Mouse (Mus musculus) MEL (cell line): ENCODE data around the gene Cep162. TPM values are rescaled to one million over a fixed set of nuclear protein-coding genes. Genes with fewer than 3 reads are reported as not detected.

Source experiments
- DNase-seq: peaks from one replicate; pipeline ENCODE4 v3.0.0; 2011; ENCODE audit warnings: low read depth, low spot score
- H3K27ac ChIP-seq: 2 replicates; pipeline ENCODE4 v1.5.1; 2012; ENCODE audit warnings: low read depth, mild to moderate bottlenecking, control low read depth, low read length, moderate library complexity; ENCODE audit not compliant: control insufficient read depth
- H3K27me3 ChIP-seq, 2 experiments: fragments of 150-350 bp in 1 of 2; sonication (generic) in 1 of 2; 2 replicates each; pipeline ENCODE4 v1.6.1; 2012; ENCODE audit warnings: low read length in 2 of 2, mild to moderate bottlenecking in 2 of 2, improper control_type of control experiment in 1 of 2, moderate library complexity in 1 of 2; ENCODE audit not compliant: insufficient read depth in 2 of 2, control insufficient read depth in 1 of 2
- H3K36me3 ChIP-seq, 2 experiments: 2 replicates each; pipeline ENCODE4 v1.6.1; 2012 to 2014; ENCODE audit warnings: low read length in 2 of 2, improper control_type of control experiment in 1 of 2, inconsistent platforms in 1 of 2, mild to moderate bottlenecking in 1 of 2; ENCODE audit not compliant: insufficient read depth in 2 of 2, control insufficient read depth in 1 of 2
- H3K4me1 ChIP-seq, 2 experiments: fragments of 150-350 bp in 1 of 2; sonication (generic) in 1 of 2; 2 replicates each; pipeline ENCODE4 v1.6.1; 2012; ENCODE audit warnings: low read length in 2 of 2, improper control_type of control experiment in 1 of 2, mild to moderate bottlenecking in 1 of 2; ENCODE audit not compliant: insufficient read depth in 2 of 2, control insufficient read depth in 1 of 2
- H3K4me3 ChIP-seq, 2 experiments: fragments of 150-350 bp in 1 of 2; sonication (generic) in 1 of 2; 2 replicates each; pipeline ENCODE4 v1.5.1; 2012; ENCODE audit warnings: low read depth in 2 of 2, low read length in 2 of 2, mild to moderate bottlenecking in 2 of 2, moderate library complexity in 2 of 2, control low read depth in 1 of 2, improper control_type of control experiment in 1 of 2; ENCODE audit not compliant: control insufficient read depth in 1 of 2, insufficient read depth in 1 of 2
- H3K79me2 ChIP-seq: 2 replicates; pipeline ENCODE4 v1.6.1; 2012; ENCODE audit warnings: mild to moderate bottlenecking, low read length, moderate library complexity; ENCODE audit not compliant: control insufficient read depth, poor library complexity, insufficient read depth
- H3K9ac ChIP-seq: 2 replicates; pipeline ENCODE4 v1.6.1; 2012; ENCODE audit warnings: low read depth, mild to moderate bottlenecking, control low read depth, low read length, moderate library complexity; ENCODE audit not compliant: control insufficient read depth, poor library complexity, severe bottlenecking
- H3K9me3 ChIP-seq: fragments of 150-350 bp; sonication (generic); replicated peaks from 2 replicates; pipeline ENCODE4 v1.6.1; 2012; ENCODE audit warnings: mild to moderate bottlenecking, low read length, improper control_type of control experiment, moderate library complexity; ENCODE audit not compliant: insufficient read depth
- BHLHE40 ChIP-seq: IDR thresholded peaks from 2 replicates; pipeline ENCODE4 v1.6.1; 2012; ENCODE audit warnings: low read depth, mild to moderate bottlenecking, inconsistent platforms, low read length, improper control_type of control experiment, borderline replicate concordance
- CHD2 ChIP-seq: IDR thresholded peaks from 2 replicates; pipeline ENCODE4 v1.6.1; 2011; ENCODE audit warnings: low read length, improper control_type of control experiment
- CTCF ChIP-seq, 3 experiments: IDR thresholded peaks in 2 of 3; conservative IDR thresholded peaks in 1 of 3; 2 replicates each; pipeline ENCODE4 v1.5.1; 2011 to 2012; ENCODE audit warnings: low read length in 3 of 3, low read depth in 2 of 3, mild to moderate bottlenecking in 2 of 3, improper control_type of control experiment in 1 of 3, inconsistent platforms in 1 of 3, mixed read lengths in 1 of 3, moderate library complexity in 1 of 3; ENCODE audit not compliant: control insufficient read depth in 1 of 3, insufficient read depth in 1 of 3, poor library complexity in 1 of 3, severe bottlenecking in 1 of 3
- ELF1 ChIP-seq: IDR thresholded peaks from 2 replicates; pipeline ENCODE4 v1.6.1; 2014; ENCODE audit warnings: low read depth, mild to moderate bottlenecking, inconsistent platforms, low read length, improper control_type of control experiment, moderate library complexity
- EP300 ChIP-seq, 2 experiments: IDR thresholded peaks; 2 replicates each; pipeline ENCODE4 v1.6.1; 2011; ENCODE audit warnings: improper control_type of control experiment in 2 of 2, low read length in 2 of 2, low read depth in 1 of 2, mild to moderate bottlenecking in 1 of 2
- ETS1 ChIP-seq: IDR thresholded peaks from 2 replicates; pipeline ENCODE4 v1.6.1; 2012; ENCODE audit warnings: low read depth, mild to moderate bottlenecking, inconsistent platforms, low read length, improper control_type of control experiment, moderate library complexity
- KAT2A ChIP-seq: conservative IDR thresholded peaks from 2 replicates; pipeline ENCODE4 v1.6.1; 2012; ENCODE audit warnings: low read depth, low read length, improper control_type of control experiment, inconsistent platforms
- MEF2A ChIP-seq: IDR thresholded peaks from 2 replicates; pipeline ENCODE4 v1.6.1; 2014; ENCODE audit warnings: low read depth, mild to moderate bottlenecking, inconsistent platforms, low read length, improper control_type of control experiment; ENCODE audit not compliant: poor library complexity, insufficient replicate concordance, severe bottlenecking; ENCODE audit errors: extremely low read depth
- MXI1 ChIP-seq: IDR thresholded peaks from 2 replicates; pipeline ENCODE4 v1.6.1; 2011; ENCODE audit warnings: mild to moderate bottlenecking, low read depth, low read length, improper control_type of control experiment
- MYB ChIP-seq: IDR thresholded peaks from 2 replicates; pipeline ENCODE4 v1.6.1; 2011; ENCODE audit warnings: mild to moderate bottlenecking, low read depth, low read length, improper control_type of control experiment
- NRF1 ChIP-seq: IDR thresholded peaks from 2 replicates; pipeline ENCODE4 v1.6.1; 2014; ENCODE audit warnings: low read depth, mild to moderate bottlenecking, inconsistent platforms, low read length, improper control_type of control experiment, moderate library complexity; ENCODE audit not compliant: poor library complexity, insufficient read depth, severe bottlenecking
- POLR2A ChIP-seq, 2 experiments: IDR thresholded peaks; 2 replicates each; pipeline ENCODE4 v1.6.1; 2011 to 2012; ENCODE audit warnings: low read length in 2 of 2, mild to moderate bottlenecking in 2 of 2, control low read depth in 1 of 2, improper control_type of control experiment in 1 of 2, low read depth in 1 of 2, moderate library complexity in 1 of 2; ENCODE audit not compliant: control insufficient read depth in 1 of 2, insufficient read depth in 1 of 2, poor library complexity in 1 of 2
- POLR2AphosphoS5 ChIP-seq: IDR thresholded peaks from 2 replicates; pipeline ENCODE4 v1.6.1; 2012; ENCODE audit warnings: low read depth, borderline replicate concordance, mild to moderate bottlenecking, inconsistent platforms, low read length, moderate library complexity, mixed read lengths
- RAD21 ChIP-seq: IDR thresholded peaks from 2 replicates; pipeline ENCODE4 v1.6.1; 2011; ENCODE audit warnings: mild to moderate bottlenecking, low read depth, low read length, improper control_type of control experiment
- RCOR1 ChIP-seq: IDR thresholded peaks from 2 replicates; pipeline ENCODE4 v1.6.1; 2012; ENCODE audit warnings: low read depth, mild to moderate bottlenecking, inconsistent platforms, low read length, improper control_type of control experiment
- TAL1 ChIP-seq: IDR thresholded peaks from 2 replicates; pipeline ENCODE4 v1.6.1; 2012; ENCODE audit warnings: mild to moderate bottlenecking, inconsistent platforms, low read length, moderate library complexity, mixed read lengths
- TCF12 ChIP-seq: IDR thresholded peaks from 2 replicates; pipeline ENCODE4 v1.6.1; 2014; ENCODE audit warnings: low read depth, mild to moderate bottlenecking, inconsistent platforms, low read length, improper control_type of control experiment, moderate library complexity
- ZKSCAN1 ChIP-seq: IDR thresholded peaks from 2 replicates; pipeline ENCODE4 v1.6.1; 2012; ENCODE audit warnings: low read depth, mild to moderate bottlenecking, inconsistent platforms, low read length, improper control_type of control experiment, moderate library complexity
- ZMIZ1 ChIP-seq: IDR thresholded peaks from 2 replicates; pipeline ENCODE4 v1.6.1; 2012; ENCODE audit warnings: low read depth, mild to moderate bottlenecking, inconsistent platforms, low read length, improper control_type of control experiment, moderate library complexity
- polyA plus RNA-seq, 2 experiments: library from polyadenylated mRNA; stranded (reverse) in 1 of 2; unstranded in 1 of 2; fragments of >175 nt in 1 of 2; fragments of >200 nt in 1 of 2; gene quantifications; 2 replicates each; pipeline versions ENCODE4 v1.2.1 to v1.2.4; 2012; ENCODE audit warnings: low replicate concordance in 2 of 2, low read depth in 1 of 2; ENCODE audit not compliant: insufficient read length in 2 of 2, insufficient read depth in 1 of 2, missing spikeins in 1 of 2
- total RNA-seq: library from RNA; depleted of rRNA; stranded (reverse); fragments of 300-350 nt; gene quantifications from 2 replicates; pipeline ENCODE4 v1.2.3, GENCODE M21; 2012

The Cep162 gene
- total and polyA plus RNA-seq, 3 experiments = 3.7 to 5.4 TPM; not detected in 1

- no peak for TF ChIP-seq EP300 (IDR thresholded peaks at IDR 0.05; ENCODE audit: low read depth in 1 of 2, low read length in 2 of 2)
- no peak for TF ChIP-seq ZMIZ1
- no peak for TF ChIP-seq BHLHE40
Observed at GRCm38 (mm10) chr9:87254903-87255695, at the start of gene Cep162 (continued).

- no peaks in the 10 kb centered on the region for H3K4me1 ChIP-seq
- H3K27ac ChIP-seq = no peak overlapping the region
- H3K4me3 ChIP-seq = no peak overlapping the region
- H3K27me3 ChIP-seq = no peaks in the 10 kb centered on the region
- H3K36me3 ChIP-seq = no peaks in the 10 kb centered on the region
- no peak for DNase-seq
- H3K79me2 ChIP-seq = no peaks in the 10 kb centered on the region
- TF ChIP-seq ELF1 (no peak), KAT2A (no peak), ZKSCAN1 (no peak), CHD2 (no peak), MEF2A (no peak), TAL1 (no peak), ETS1 (no peak), RCOR1 (no peak)
- H3K9ac ChIP-seq = no peak overlapping the region
- no peaks in the 10 kb centered on the region for H3K9me3 ChIP-seq
Observed at GRCm38 (mm10) chr9:87303196-87303595, 47.9 kb upstream of the Cep162 start.

GRCm38 (mm10) chr9:87298900-87299299 is 43.6 kb upstream of the Cep162 start:
- H3K79me2 ChIP-seq = no peaks in the 10 kb centered on the region
- H3K9ac ChIP-seq = no peak overlapping the region
- no peaks in the 10 kb centered on the region for H3K27me3 ChIP-seq
- H3K27ac ChIP-seq = no peak overlapping the region
- no peak for DNase-seq
- no peaks in the 10 kb centered on the region for H3K9me3 ChIP-seq
- H3K4me1 ChIP-seq = no peaks in the 10 kb centered on the region
- TF ChIP-seq BHLHE40 = no peak
- TF ChIP-seq POLR2AphosphoS5 = no peak
- no peak for TF ChIP-seq CTCF (IDR thresholded peaks at IDR 0.05 in 2 of 3, conservative IDR thresholded peaks at IDR 0.05 in 1 of 3; ENCODE audit: control insufficient read depth in 1 of 3, insufficient read depth in 1 of 3, low read depth in 2 of 3, low read length in 3 of 3, poor library complexity in 1 of 3, severe bottlenecking in 1 of 3)
- no peak for TF ChIP-seq NRF1
- TF ChIP-seq RAD21 = no peak
- no peak for TF ChIP-seq TAL1
- TF ChIP-seq MYB = no peak
- no peak for TF ChIP-seq POLR2A (IDR thresholded peaks at IDR 0.05; ENCODE audit: control insufficient read depth in 1 of 2, insufficient read depth in 1 of 2, low read depth in 1 of 2, low read length in 2 of 2, poor library complexity in 1 of 2)
- TF ChIP-seq RCOR1 = no peak
- no peak for TF ChIP-seq TCF12
- no peak for TF ChIP-seq MEF2A
- TF ChIP-seq MXI1 = no peak
- TF ChIP-seq, all 39 proteins: peak for 0
- Histone ChIP-seq H3K4me3 (no peak overlapping the region), H3K36me3 (no peaks in the 10 kb centered on the region)
